ENCODE assay signal across 16 mouse cellular contexts in genomic region chr10:54120375-54120774, GRCm38 (mm10). TPM values are rescaled to one million over a fixed set of nuclear protein-coding genes. Genes with fewer than 3 reads are reported as not detected.
A peak's percentile ranks its signal among the peaks of the same experiment; 100 is the strongest.
DNase-seq lines count a peak whose midpoint lies in the region; ATAC-seq and TF ChIP-seq lines count a peak whose summit lies in the region.
"Had no signal": no experiment of that assay in that cellular context is flagged by ENCODE, and none has a peak within 500 bp of the region (broad histone marks: within the 10 kb centered on the region; RNA-seq: fewer than 3 reads in every experiment).

No protein-coding gene starts in this region.

- peak overlapping the region; percentile 94; the same call in 1 of the 2 replicates for H3K4me2 ChIP-seq in CH12.LX (ENCODE audit: insufficient read depth, low read depth, poor library complexity, severe bottlenecking)
- no peak overlapping the region for H3K4me2 ChIP-seq in liver, embryonic 12.5 days
- H3K4me2 ChIP-seq: embryonic facial prominence, embryonic 12.5 days; forebrain, embryonic 13.5 days; hindbrain, embryonic 15.5 days; liver, embryonic 15.5 days; neural tube, embryonic 13.5 days had no signal

- H3K9ac ChIP-seq in CH12.LX (ENCODE audit: insufficient read depth, low read depth), result peak overlapping the region; percentile 46
- no peak overlapping the region for H3K9ac ChIP-seq in liver, embryonic 12.5 days
- H3K9ac ChIP-seq: embryonic facial prominence, embryonic 12.5 days; forebrain, embryonic 13.5 days; hindbrain, embryonic 15.5 days; liver, embryonic 15.5 days; neural tube, embryonic 13.5 days had no signal

- no peaks in the 10 kb centered on the region for H3K27me3 ChIP-seq in CH12.LX (replicated peaks)
- no peaks in the 10 kb centered on the region for H3K27me3 ChIP-seq in liver, embryonic 12.5 days (replicated peaks)
- H3K27me3 ChIP-seq: embryonic facial prominence, embryonic 12.5 days; forebrain, embryonic 13.5 days; hindbrain, embryonic 15.5 days; liver, embryonic 15.5 days; neural tube, embryonic 13.5 days had no signal

- peaks cover 21 to 62% of the 10 kb centered on the region in 2 experiments for H3K4me1 ChIP-seq in CH12.LX (ENCODE audit: control insufficient read depth in 1 of 2, insufficient read depth in 2 of 2)
- H3K4me1 ChIP-seq in liver, embryonic 12.5 days, result 0 out of 2 replicates have a peak, but pooled peaks cover 2% of the 10 kb centered on the region
- H3K4me1 ChIP-seq: embryonic facial prominence, embryonic 12.5 days; forebrain, embryonic 13.5 days; hindbrain, embryonic 15.5 days; liver, embryonic 15.5 days; neural tube, embryonic 13.5 days had no signal

- in situ Hi-C loops in CH12.LX (cut with MboI; ENCODE audit: low pct_ligation_motif_present, low pct_unique_long_range_greater_than_20kb, low sequenced_read_pairs), result no loop called here

- 54% methylated on average over 2 of the region's 2 CpGs for WGBS in liver, embryonic 12.5 days (ENCODE audit: insufficient replicate concordance)

- TF ChIP-seq EP300 in CH12.LX (IDR thresholded peaks at IDR 0.05; ENCODE audit: low read length), result no peak

- H3K79me2 ChIP-seq in CH12.LX (replicated peaks; ENCODE audit: control insufficient read depth, extremely low read depth, insufficient read depth, poor library complexity, severe bottlenecking), result no peaks in the 10 kb centered on the region

- no peaks in the 10 kb centered on the region for H3K36me3 ChIP-seq in CH12.LX (replicated peaks in 1 of 2; ENCODE audit: control insufficient read depth in 1 of 2, insufficient read depth in 1 of 2, low read length in 1 of 2)
- no peaks in the 10 kb centered on the region for H3K36me3 ChIP-seq in liver, embryonic 12.5 days
- H3K36me3 ChIP-seq: embryonic facial prominence, embryonic 12.5 days; hindbrain, embryonic 15.5 days; liver, embryonic 15.5 days; neural tube, embryonic 13.5 days had no signal

- H3K4me3 ChIP-seq in gastrocnemius, adult 2 months, result no peak overlapping the region
- H3K4me3 ChIP-seq in CH12.LX (replicated peaks in 1 of 3; ENCODE audit: low read depth in 2 of 3, low read length in 2 of 3, poor library complexity in 1 of 3), result no peak overlapping the region
- H3K4me3 ChIP-seq in liver, embryonic 12.5 days, result no peak overlapping the region
- H3K4me3 ChIP-seq: embryonic facial prominence, embryonic 12.5 days; forebrain, embryonic 13.5 days; hindbrain, embryonic 15.5 days; liver, embryonic 15.5 days; neural tube, embryonic 13.5 days had no signal

- ATAC-seq in erythroid progenitor cell, adult 5-6 weeks (replicated peaks; ENCODE audit: low FRiP score, poor library complexity, severe bottlenecking), result no peak
- no peak for ATAC-seq in liver, embryonic 12.5 days
- ATAC-seq: forebrain, embryonic 13.5 days; midbrain, embryonic 16.5 days had no signal

- H3K27ac ChIP-seq in gastrocnemius, adult 2 months, result peak overlapping the region; percentile 2; the same call in 1 of the 2 replicates
- H3K27ac ChIP-seq in CH12.LX (ENCODE audit: insufficient read depth, low read depth), result peak overlapping the region; percentile 96
- H3K27ac ChIP-seq in liver, embryonic 12.5 days, result no peak overlapping the region
- H3K27ac ChIP-seq: embryonic facial prominence, embryonic 12.5 days; forebrain, embryonic 13.5 days; hindbrain, embryonic 15.5 days; liver, embryonic 15.5 days; neural tube, embryonic 13.5 days had no signal

- dilution Hi-C loops in CH12.LX (cut with MboI; ENCODE audit: extremely low pct_ligation_motif_present, extremely low pct_unique_long_range_greater_than_20kb, low sequenced_read_pairs), result no loop called here

- TF ChIP-seq RAD21 in CH12.LX (IDR thresholded peaks at IDR 0.05; ENCODE audit: low read depth, low read length), result no peak

- intact Hi-C loops in gastrocnemius, adult 2 months (cut with DNase I), result no loop called here

- TF ChIP-seq POLR2A in CH12.LX (IDR thresholded peaks at IDR 0.05; ENCODE audit: low read depth, low read length), result no peak

- peaks cover 2% of the 10 kb centered on the region for H3K9me3 ChIP-seq in CH12.LX (replicated peaks; ENCODE audit: low read length)
- no peaks in the 10 kb centered on the region for H3K9me3 ChIP-seq in liver, embryonic 12.5 days (replicated peaks)
- H3K9me3 ChIP-seq: embryonic facial prominence, embryonic 12.5 days; forebrain, embryonic 13.5 days; hindbrain, embryonic 15.5 days; liver, embryonic 15.5 days; neural tube, embryonic 13.5 days had no signal

- peak; percentile 23 for DNase-seq in gastrocnemius, adult 2 months
- DNase-seq in gastrocnemius, postnatal 25 days, result no peak
- DNase-seq in CH12.LX (ENCODE audit: extremely low read depth), result no peak
- peak; percentile 21 for DNase-seq in fat pad, adult 2 months (ENCODE audit: extremely low read depth, low read depth, low spot score)
- peak; percentile 77 to 79 for DNase-seq in kidney, postnatal 25 days
- DNase-seq in embryo, embryonic 10.5 days (ENCODE audit: low spot score), result no peak
- DNase-seq: layer of hippocampus, adult 9-11 months; right cerebral cortex, postnatal 25 days had no signal

- no peak for TF ChIP-seq CTCF in gastrocnemius, adult 2 months (IDR thresholded peaks at IDR 0.05)
- no peak for TF ChIP-seq CTCF in CH12.LX (conservative IDR thresholded peaks at IDR 0.05 in 1 of 2, IDR thresholded peaks at IDR 0.05 in 1 of 2; ENCODE audit: low read depth in 2 of 2, low read length in 2 of 2)

TF ChIP-seq in CH12.LX, 34 proteins besides CTCF, POLR2A, EP300 and RAD21:
- TF ChIP-seq ZNF384 (IDR thresholded peaks at IDR 0.05; ENCODE audit: low read depth, low read length) (no peak), UBTF (IDR thresholded peaks at IDR 0.05; ENCODE audit: low read depth, low read length) (no peak), JUND (conservative IDR thresholded peaks at IDR 0.05; ENCODE audit: low read depth, low read length) (no peak), ZKSCAN1 (IDR thresholded peaks at IDR 0.05; ENCODE audit: borderline replicate concordance, low read depth, low read length) (no peak), POLR2AphosphoS2 (IDR thresholded peaks at IDR 0.05; ENCODE audit: low read depth, low read length) (no peak), USF1 (IDR thresholded peaks at IDR 0.05; ENCODE audit: low read depth, low read length) (no peak), HCFC1 (IDR thresholded peaks at IDR 0.05; ENCODE audit: low read depth, low read length) (no peak), PAX5 (IDR thresholded peaks at IDR 0.05; ENCODE audit: low read length) (no peak), MAFK (IDR thresholded peaks at IDR 0.05; ENCODE audit: insufficient replicate concordance, low read length) (no peak), MAX (IDR thresholded peaks at IDR 0.05; ENCODE audit: low read length) (no peak), SIN3A (IDR thresholded peaks at IDR 0.05; ENCODE audit: low read length) (no peak), BHLHE40 (IDR thresholded peaks at IDR 0.05; ENCODE audit: low read depth, low read length) (no peak), CHD1 (IDR thresholded peaks at IDR 0.05; ENCODE audit: low read depth, low read length) (no peak), MXI1 (IDR thresholded peaks at IDR 0.05; ENCODE audit: low read depth, low read length) (no peak), MEF2A (IDR thresholded peaks at IDR 0.05; ENCODE audit: borderline replicate concordance, low read depth, low read length) (no peak), NRF1 (IDR thresholded peaks at IDR 0.05; ENCODE audit: low read depth, low read length) (no peak), E2F4 (IDR thresholded peaks at IDR 0.05; ENCODE audit: insufficient replicate concordance, low read depth, low read length) (no peak), IRF4 (IDR thresholded peaks at IDR 0.05; ENCODE audit: low read depth, low read length) (no peak), JUN (IDR thresholded peaks at IDR 0.05; ENCODE audit: insufficient read depth, low read depth, low read length) (no peak), GABPA (IDR thresholded peaks at IDR 0.05; ENCODE audit: insufficient replicate concordance, low read depth, low read length) (no peak)
TF ChIP-seq in CH12.LX: peak in this region for 0.

RNA-seq across cellular contexts. Expression of gene Man1a, which starts 44.0 kb away (rescaled TPM):
- 10 to 100 TPM in 1 of 2 experiments, 1 to 10 TPM in 1; 8.4 to 10.4 TPM for total RNA-seq in gastrocnemius, adult 2 months (2021)
- total RNA-seq in gastrocnemius, postnatal 25 days (2021), result 10 to 100 TPM in 1 of 2 experiments, 1 to 10 TPM in 1; 9.3 to 15.8 TPM
- 187 and 191 TPM in 2 replicates for total RNA-seq in CH12.LX (2012; rRNA removed)
- 211 and 215 TPM in 2 replicates for total RNA-seq in CH12.LX (2014; rRNA removed)
- polyA plus RNA-seq in CH12.LX (2012; ENCODE audit: insufficient read length, low read depth), result 104 and 112 TPM in 2 replicates
- total RNA-seq in erythroid progenitor cell, adult 5-6 weeks (2015; ENCODE audit: low replicate concordance), result 86.9 and 121 TPM in 2 replicates
- 92.8 and 112 TPM in 2 replicates for total RNA-seq in erythroid progenitor cell, adult 5-6 weeks (2017; ENCODE audit: low replicate concordance)
- 16.1 and 16.8 TPM in 2 replicates for polyA plus RNA-seq in liver, embryonic 12.5 days (2016; fragmentation: Nextera tagmentation; extraction: Ambion mirVana)

Comparison
In these comparisons a context has a peak if more than half of its experiments do, and no peak if none do; other contexts are left out.
1. DNase-seq: peak in gastrocnemius, adult 2 months (single experiment), fat pad, adult 2 months (single experiment) and kidney, postnatal 25 days (2 of 2); none in gastrocnemius, postnatal 25 days (single experiment), CH12.LX (single experiment) and embryo, embryonic 10.5 days (single experiment).
2. RNA of gene Man1a, which starts 44.0 kb away (total RNA-seq): 187 to 215 TPM in CH12.LX and 86.9 to 121 TPM in erythroid progenitor cell, adult 5-6 weeks; 9.3 to 15.8 TPM in gastrocnemius, postnatal 25 days and 8.4 to 10.4 TPM in gastrocnemius, adult 2 months; every median in the first group is over 4 times any median in the second.